Mouse (Mus musculus) liver, embryonic 15.5 days (tissue): ENCODE data around the gene Pkp1. TPM values are rescaled to one million over a fixed set of nuclear protein-coding genes. Genes with fewer than 3 reads are reported as not detected.
A peak's percentile ranks its signal among the peaks of the same experiment; 100 is the strongest.

Experiments used
- ATAC-seq: fragments of 200-750 bp; cut with Nextera tagmentation; 2 replicates; pipeline ENCODE4 v1.8.0; 2017; ENCODE audit warnings: moderate number of reproducible peaks, mild to moderate bottlenecking, moderate library complexity; ENCODE audit not compliant: insufficient read depth
- H3K27ac ChIP-seq: fragments of 300-500 bp; sonication (generic); replicated peaks from 2 replicates; pipeline ENCODE4 v1.5.1; 2015; ENCODE audit warnings: mild to moderate bottlenecking, inconsistent platforms
- H3K27me3 ChIP-seq: fragments of 300-500 bp; sonication (generic); 2 replicates; pipeline ENCODE4 v1.6.1; 2015; ENCODE audit warnings: mild to moderate bottlenecking, inconsistent platforms
- H3K36me3 ChIP-seq: fragments of 300-500 bp; sonication (generic); replicated peaks from 2 replicates; pipeline ENCODE4 v1.6.1; 2015; ENCODE audit warnings: moderate library complexity, mild to moderate bottlenecking, inconsistent platforms
- H3K4me1 ChIP-seq: fragments of 300-500 bp; sonication (generic); replicated peaks from 2 replicates; pipeline ENCODE4 v1.6.1; 2015; ENCODE audit warnings: inconsistent platforms
- H3K4me2 ChIP-seq: fragments of 300-500 bp; sonication (generic); 2 replicates; pipeline ENCODE4 v1.6.1; 2015; ENCODE audit warnings: moderate library complexity, mild to moderate bottlenecking, inconsistent platforms
- H3K4me3 ChIP-seq: fragments of 300-500 bp; sonication (generic); replicated peaks from 2 replicates; pipeline ENCODE4 v1.5.1; 2015; ENCODE audit warnings: mild to moderate bottlenecking, inconsistent platforms
- H3K9ac ChIP-seq: fragments of 300-500 bp; sonication (generic); 2 replicates; pipeline ENCODE4 v1.6.1; 2015; ENCODE audit warnings: moderate library complexity, mild to moderate bottlenecking, inconsistent platforms
- H3K9me3 ChIP-seq: fragments of 300-500 bp; sonication (generic); replicated peaks from 2 replicates; pipeline ENCODE4 v1.6.1; 2016; ENCODE audit warnings: inconsistent platforms
- WGBS: fragments of 180-500 bp; shearing (Covaris S2); methylation state at CpG from one replicate; pipeline ENCODE4 v1.1.7; 2015; ENCODE audit warnings: mixed read lengths; ENCODE audit not compliant: insufficient replicate concordance; 5-methylcytosine and 5-hydroxymethylcytosine counted together
- polyA plus RNA-seq: library from polyadenylated mRNA; unstranded; fragments of >200 nt; fragmentation: Nextera tagmentation; extraction: Ambion mirVana; gene quantifications from 2 replicates; pipeline ENCODE4 v1.2.1, GENCODE M21; 2015

The Pkp1 gene
- polyA plus RNA-seq, 1 experiment from 2014 or later = not detected

GRCm38 (mm10) chr1:135855344-135855687, 63.7 kb downstream of the Pkp1 start:
- WGBS = 79% methylated on average over 1 of the region's 1 CpGs
- H3K4me1 ChIP-seq = peaks cover 32% of the 10 kb centered on the region
- no peak overlapping the region for H3K27ac ChIP-seq
- H3K9me3 ChIP-seq = no peaks in the 10 kb centered on the region
- no peak overlapping the region for H3K4me3 ChIP-seq
- H3K36me3 ChIP-seq = no peaks in the 10 kb centered on the region
- H3K9ac ChIP-seq = no peak overlapping the region
- 0 out of 2 replicates have a peak, but pooled peaks cover under 1% of the 10 kb centered on the region for H3K27me3 ChIP-seq
- ATAC-seq = no peak
- H3K4me2 ChIP-seq = no peak overlapping the region

DNA sequence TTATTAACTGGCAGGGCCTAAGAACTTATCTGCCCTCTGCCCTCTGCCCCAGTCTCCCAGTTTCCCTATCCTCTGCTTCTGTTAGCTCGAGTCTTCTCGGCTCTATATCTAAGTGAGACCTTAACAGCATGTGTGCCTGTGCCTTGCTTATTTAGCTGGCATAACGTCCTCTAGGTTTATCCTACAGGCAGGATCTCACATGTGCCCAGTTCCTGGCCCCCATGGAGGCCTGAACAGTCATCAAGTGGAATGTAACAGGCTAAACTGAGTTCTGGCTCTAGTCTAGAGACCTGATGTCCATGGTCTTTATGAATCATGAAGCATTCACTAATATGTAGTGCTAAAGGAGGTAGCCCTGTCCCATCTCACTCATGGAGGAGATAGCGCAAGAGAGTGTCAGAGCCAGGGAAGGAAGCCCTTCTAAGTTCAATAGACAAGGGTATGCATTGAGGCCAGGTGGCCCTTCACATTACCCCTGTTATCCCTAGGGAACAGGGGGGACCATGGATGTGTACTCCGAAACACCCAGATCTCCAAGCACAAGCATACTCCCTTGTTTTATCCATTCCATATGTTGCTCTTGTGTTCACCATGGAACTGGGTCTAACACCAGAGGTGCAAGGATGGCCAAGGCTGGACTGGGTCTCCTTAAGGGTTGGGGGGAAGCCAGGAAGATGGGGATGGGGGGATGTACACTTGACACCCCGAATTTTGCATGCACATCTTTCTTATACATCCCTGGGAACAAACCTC, 64.2 kb downstream of the Pkp1 start:
- Histone ChIP-seq H3K9ac (no peak overlapping the region), H3K4me2 (no peak overlapping the region), H3K4me3 (no peak overlapping the region), H3K4me1 (peaks cover 32% of the 10 kb centered on the region), H3K27me3 (no peaks in the 10 kb centered on the region), H3K27ac (no peak overlapping the region), H3K9me3 (no peaks in the 10 kb centered on the region), H3K36me3 (no peaks in the 10 kb centered on the region)
- 61% methylated on average over 6 of the region's 6 CpGs for WGBS
- ATAC-seq = no peak

GRCm38 (mm10) chr1:135853200-135853599, 65.8 kb downstream of the Pkp1 start:
- Histone ChIP-seq H3K27ac (no peak overlapping the region), H3K9ac (no peak overlapping the region), H3K4me3 (no peak overlapping the region), H3K4me2 (no peak overlapping the region), H3K4me1 (peaks cover 32% of the 10 kb centered on the region), H3K27me3 (peaks cover 11% of the 10 kb centered on the region; the same call in 1 of the 2 replicates), H3K36me3 (no peaks in the 10 kb centered on the region), H3K9me3 (no peaks in the 10 kb centered on the region)
- 57% methylated on average over 4 of the region's 4 CpGs for WGBS
- no peak for ATAC-seq

GRCm38 (mm10) chr1:135852044-135852756, 66.8 kb downstream of the Pkp1 start:
- H3K4me2 ChIP-seq = no peak overlapping the region
- 41% methylated on average over 13 of the region's 13 CpGs for WGBS
- no peaks in the 10 kb centered on the region for H3K9me3 ChIP-seq
- no peak overlapping the region for H3K4me3 ChIP-seq
- no peak for ATAC-seq
- H3K9ac ChIP-seq = no peak overlapping the region
- no peaks in the 10 kb centered on the region for H3K36me3 ChIP-seq
- no peak overlapping the region for H3K27ac ChIP-seq
- H3K27me3 ChIP-seq = peaks cover 11% of the 10 kb centered on the region; the same call in 1 of the 2 replicates
- peaks cover 27% of the 10 kb centered on the region for H3K4me1 ChIP-seq

DNA sequence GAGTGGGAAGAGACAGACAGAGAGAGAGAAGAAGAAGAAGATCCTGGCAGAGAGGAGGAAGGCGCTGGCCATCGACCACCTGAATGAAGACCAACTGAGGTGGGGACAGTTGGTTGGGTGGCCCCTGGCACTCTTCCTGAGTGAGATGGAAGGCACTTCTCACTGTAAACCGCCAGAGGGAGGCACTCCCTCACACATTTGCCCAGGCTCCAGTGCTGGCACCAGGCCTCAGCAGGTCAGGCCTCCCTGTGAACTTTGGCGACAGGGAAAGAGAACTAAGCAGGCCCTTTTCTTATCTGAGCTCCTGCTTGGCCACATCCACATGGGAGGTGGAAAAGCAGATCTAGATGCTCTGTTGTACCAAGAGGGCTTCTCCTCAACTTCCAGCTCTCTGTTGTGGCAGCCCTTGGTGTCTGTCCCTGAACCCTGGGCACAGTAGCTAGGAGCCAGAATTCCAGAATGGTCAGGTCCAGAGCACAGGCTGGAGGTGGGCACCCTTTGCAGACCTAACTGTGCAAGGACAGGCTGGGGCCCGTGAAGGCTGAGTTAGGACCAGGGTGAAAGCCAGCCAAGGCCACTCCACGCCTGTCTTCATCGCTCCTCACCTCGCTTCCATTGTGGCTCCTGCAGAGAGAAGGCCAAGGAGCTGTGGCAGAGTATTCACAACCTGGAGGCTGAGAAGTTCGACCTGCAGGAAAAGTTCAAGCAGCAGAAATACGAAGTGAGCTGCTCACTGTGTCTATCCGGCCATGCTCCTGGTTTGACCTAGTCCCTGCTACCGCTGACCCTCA, 68.1 kb downstream of the Pkp1 start:
- H3K27ac ChIP-seq = no peak overlapping the region
- 58% methylated on average over 12 of the region's 12 CpGs for WGBS

GRCm38 (mm10) chr1:135847611-135848351, 71.2 kb downstream of the Pkp1 start:
- no peaks in the 10 kb centered on the region for H3K36me3 ChIP-seq
- H3K9me3 ChIP-seq = no peaks in the 10 kb centered on the region
- H3K4me3 ChIP-seq = no peak overlapping the region
- no peak overlapping the region for H3K27ac ChIP-seq
- H3K4me2 ChIP-seq = no peak overlapping the region
- no peak overlapping the region for H3K9ac ChIP-seq
- no peak for ATAC-seq
- 46% methylated on average over 17 of the region's 17 CpGs for WGBS
- peaks cover 16% of the 10 kb centered on the region; the same call in 1 of the 2 replicates for H3K27me3 ChIP-seq
- peaks cover 14% of the 10 kb centered on the region for H3K4me1 ChIP-seq

More for the DNA sequence above, 68.1 kb downstream of the Pkp1 start:
- peaks cover 11% of the 10 kb centered on the region; the same call in 1 of the 2 replicates for H3K27me3 ChIP-seq
- ATAC-seq = no peak
- H3K4me1 ChIP-seq = peaks cover 27% of the 10 kb centered on the region
- no peak overlapping the region for H3K4me3 ChIP-seq
- no peaks in the 10 kb centered on the region for H3K9me3 ChIP-seq
- no peak overlapping the region for H3K4me2 ChIP-seq
- H3K9ac ChIP-seq = no peak overlapping the region
- no peaks in the 10 kb centered on the region for H3K36me3 ChIP-seq

- H3K4me3 ChIP-seq = no peak overlapping the region
- H3K4me2 ChIP-seq = no peak overlapping the region
- H3K9ac ChIP-seq = no peak overlapping the region
- 12% methylated on average over 6 of the region's 6 CpGs for WGBS
- H3K9me3 ChIP-seq = no peaks in the 10 kb centered on the region
- H3K27me3 ChIP-seq = peaks cover 16% of the 10 kb centered on the region; the same call in 1 of the 2 replicates
- H3K4me1 ChIP-seq = peaks cover 10% of the 10 kb centered on the region; the same call in 1 of the 2 replicates
- H3K27ac ChIP-seq = no peak overlapping the region
- ATAC-seq = peak; percentile 45; the same call in 1 of the 2 replicates
- H3K36me3 ChIP-seq = no peaks in the 10 kb centered on the region
Measured at GRCm38 (mm10) chr1:135847139-135847562, 71.9 kb downstream of the Pkp1 start.

DNA sequence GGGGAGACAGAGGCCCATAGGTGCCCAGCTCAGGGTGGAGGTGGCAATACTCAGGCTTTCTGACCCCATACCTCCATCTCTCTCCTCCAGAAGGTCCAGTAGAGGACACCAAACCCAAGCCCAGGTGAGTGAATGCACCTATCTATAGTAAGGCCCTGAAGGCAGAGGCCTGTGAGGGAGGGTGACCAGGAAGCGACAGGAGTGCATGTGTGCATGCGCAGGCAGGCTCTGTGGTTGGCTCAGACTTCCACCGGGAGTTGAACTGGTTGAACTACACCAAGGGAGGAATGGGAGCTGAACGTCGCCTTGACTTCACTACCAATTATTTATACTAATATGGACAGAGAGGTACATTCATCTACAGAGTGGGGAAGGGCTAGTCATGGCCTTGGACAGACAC, 72.4 kb downstream of the Pkp1 start:
- no peaks in the 10 kb centered on the region for H3K9me3 ChIP-seq
- no peak overlapping the region for H3K9ac ChIP-seq
- H3K27me3 ChIP-seq = peaks cover 16% of the 10 kb centered on the region; the same call in 1 of the 2 replicates
- no peak for ATAC-seq
- H3K4me1 ChIP-seq = peaks cover 10% of the 10 kb centered on the region; the same call in 1 of the 2 replicates
- H3K4me3 ChIP-seq = no peak overlapping the region
- H3K27ac ChIP-seq = no peak overlapping the region
- H3K4me2 ChIP-seq = no peak overlapping the region
- WGBS = 70% methylated on average over 5 of the region's 5 CpGs
- no peaks in the 10 kb centered on the region for H3K36me3 ChIP-seq

DNA sequence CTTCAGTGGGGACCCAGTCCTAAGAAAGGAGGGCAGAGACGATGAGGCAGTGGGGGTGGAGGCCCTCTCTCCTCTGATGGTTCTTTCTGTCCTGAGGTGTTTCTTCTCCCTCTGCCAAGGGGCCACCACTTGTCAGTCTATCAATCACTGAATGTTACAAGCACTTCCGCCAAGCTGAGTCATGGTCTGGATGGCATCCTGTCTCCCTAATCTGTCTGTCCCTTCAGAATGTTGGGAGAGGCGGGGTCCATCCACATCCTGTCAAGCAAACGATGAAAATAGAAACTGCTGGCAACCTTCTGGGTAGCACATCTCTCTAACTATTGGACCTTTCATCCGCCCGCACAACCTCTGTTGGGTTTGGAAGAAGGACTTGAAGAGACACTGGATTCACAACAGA, 74.5 kb downstream of the Pkp1 start:
- H3K27me3 ChIP-seq = peaks cover 20% of the 10 kb centered on the region; the same call in 1 of the 2 replicates
- ATAC-seq = no peak
- H3K4me3 ChIP-seq = no peak overlapping the region
- H3K4me2 ChIP-seq = no peak overlapping the region
- no peaks in the 10 kb centered on the region for H3K36me3 ChIP-seq
- H3K27ac ChIP-seq = no peak overlapping the region
- no peak overlapping the region for H3K9ac ChIP-seq
- H3K9me3 ChIP-seq = no peaks in the 10 kb centered on the region
- 0 out of 2 replicates have a peak, but pooled peaks cover 4% of the 10 kb centered on the region for H3K4me1 ChIP-seq
- WGBS = 22% methylated on average over 6 of the region's 6 CpGs

DNA sequence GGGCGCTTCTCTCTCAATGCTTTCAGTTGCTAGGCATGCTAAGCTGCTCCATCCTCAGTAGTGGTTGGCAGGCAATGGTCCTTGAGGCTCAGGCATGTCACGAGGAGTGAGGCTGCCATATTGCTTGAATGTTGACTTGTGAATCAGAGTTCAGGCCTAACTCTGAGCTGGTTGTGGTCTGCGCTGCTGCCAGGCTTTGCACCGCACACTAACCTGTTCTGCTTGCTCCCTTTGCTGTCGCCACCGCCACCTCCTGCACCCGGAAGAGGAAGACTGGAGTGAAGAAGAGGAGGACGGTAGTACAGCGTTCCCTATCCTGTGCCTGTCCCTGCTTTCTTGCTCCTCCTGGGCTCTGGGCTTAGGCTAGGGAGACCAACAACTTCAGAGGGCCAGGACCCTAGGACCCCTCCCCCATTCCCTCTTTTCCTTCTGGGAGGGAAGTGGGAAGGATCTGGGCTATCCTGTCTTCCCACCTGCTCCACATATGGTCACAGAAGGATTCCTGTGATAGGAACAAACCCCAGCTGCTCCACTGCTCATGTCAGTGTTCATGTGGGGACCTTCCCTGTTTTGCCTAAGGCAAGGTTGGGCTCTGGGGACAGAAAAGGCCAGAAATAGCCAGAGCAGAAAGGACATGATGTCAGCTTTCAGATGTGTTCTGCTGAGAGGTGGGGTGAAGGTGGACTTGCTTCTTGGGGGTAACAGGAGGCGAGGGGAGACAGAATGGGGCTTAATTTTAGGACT, 75.3 kb downstream of the Pkp1 start:
- no peaks in the 10 kb centered on the region for H3K9me3 ChIP-seq
- 0 out of 2 replicates have a peak, but pooled peaks cover 4% of the 10 kb centered on the region for H3K4me1 ChIP-seq
- no peak overlapping the region for H3K9ac ChIP-seq
- H3K27ac ChIP-seq = no peak overlapping the region
- H3K36me3 ChIP-seq = no peaks in the 10 kb centered on the region
- H3K4me2 ChIP-seq = no peak overlapping the region
- H3K27me3 ChIP-seq = peaks cover 13% of the 10 kb centered on the region; the same call in 1 of the 2 replicates
- no peak for ATAC-seq
- H3K4me3 ChIP-seq = no peak overlapping the region
- 72% methylated on average over 10 of the region's 10 CpGs for WGBS
